Mouse (Mus musculus) C2C12 (cell line): ENCODE results near the gene Mtmr12.

Experiments
- CTCF ChIP-seq: IDR thresholded peaks from one replicate; pipeline ENCODE4 v1.5.1; 2011; ENCODE audit not compliant: control insufficient read depth, insufficient read depth, insufficient read length
- FOSL1 ChIP-seq: IDR thresholded peaks from one replicate; pipeline ENCODE4 v1.8.0; 2011; ENCODE audit warnings: mild to moderate bottlenecking, low read length; ENCODE audit not compliant: poor library complexity, insufficient read depth, severe bottlenecking
- MAX ChIP-seq: IDR thresholded peaks from one replicate; pipeline ENCODE4 v1.6.1; 2011; ENCODE audit warnings: mild to moderate bottlenecking, control low read depth
- MYOD1 ChIP-seq: IDR thresholded peaks from one replicate; pipeline ENCODE4 v1.6.1; 2011; ENCODE audit warnings: low read depth; ENCODE audit not compliant: control insufficient read depth, insufficient read length
- MYOG ChIP-seq: IDR thresholded peaks from one replicate; pipeline ENCODE4 v1.6.1; 2011; ENCODE audit not compliant: control insufficient read depth, insufficient read length; ENCODE audit errors: extremely low read depth
- USF1 ChIP-seq: IDR thresholded peaks from one replicate; pipeline ENCODE4 v1.6.1; 2011; ENCODE audit warnings: low read depth, mild to moderate bottlenecking, control low read depth, moderate library complexity

DNA sequence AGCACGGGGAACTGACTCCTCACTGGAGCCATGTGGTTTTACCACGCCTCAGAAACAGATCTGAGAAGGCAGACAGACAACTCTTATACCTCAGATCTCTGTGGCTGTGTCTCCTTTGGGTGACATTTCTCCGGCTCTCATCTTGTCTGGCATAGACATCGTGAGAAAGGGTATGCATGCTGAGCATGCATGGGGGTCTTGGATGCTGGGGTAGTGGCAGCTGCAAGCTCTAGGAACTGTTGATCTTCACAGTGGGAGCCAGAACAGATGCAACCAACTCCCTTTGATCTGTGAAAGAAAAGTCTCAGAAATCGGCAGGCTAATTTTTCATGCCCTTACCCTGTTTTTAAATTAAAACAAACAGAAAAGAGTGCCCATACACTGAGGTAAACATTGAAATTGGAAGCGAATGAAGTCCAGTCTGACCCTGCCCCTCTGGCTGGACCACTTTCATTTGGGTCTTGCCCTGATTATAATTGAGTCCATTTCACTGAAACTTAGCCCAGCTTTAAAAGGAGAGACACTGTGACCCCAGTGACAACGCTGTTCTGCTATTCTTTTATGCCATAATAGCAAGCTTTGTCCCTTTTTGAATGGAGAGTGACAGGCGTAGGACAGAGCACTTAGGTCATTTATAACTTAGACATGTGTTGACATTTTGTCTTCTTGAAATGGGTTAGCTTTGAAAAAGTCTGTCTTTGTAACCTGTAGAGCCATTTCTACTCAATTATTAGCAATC, 17.9 kb downstream of the Mtmr12 start:
- TF ChIP-seq MAX (no peak), USF1 (no peak), CTCF (no peak), MYOD1 (no peak), FOSL1 (no peak), MYOG (no peak)
